Mouse (Mus musculus) layer of hippocampus, postnatal 14 days (tissue): Measurements from ENCODE around the gene Gcm1. TPM values are rescaled to one million over a fixed set of nuclear protein-coding genes. Genes with fewer than 3 reads are reported as not detected.
A peak's percentile ranks its signal among the peaks of the same experiment; 100 is the strongest.

ENCODE experiments used
- DNase-seq, 2 experiments: peaks; one replicate each; pipeline ENCODE4 v3.0.0; 2021 to 2022; ENCODE audit warnings: low spot score in 2 of 2, mixed read lengths in 1 of 2
- total RNA-seq, 2 experiments: library from RNA; stranded (reverse); gene quantifications; 2 replicates each; pipeline ENCODE4 v1.2.3; 2021

Gcm1 gene
- total RNA-seq, 2 experiments from 2014 or later: not detected

DNA sequence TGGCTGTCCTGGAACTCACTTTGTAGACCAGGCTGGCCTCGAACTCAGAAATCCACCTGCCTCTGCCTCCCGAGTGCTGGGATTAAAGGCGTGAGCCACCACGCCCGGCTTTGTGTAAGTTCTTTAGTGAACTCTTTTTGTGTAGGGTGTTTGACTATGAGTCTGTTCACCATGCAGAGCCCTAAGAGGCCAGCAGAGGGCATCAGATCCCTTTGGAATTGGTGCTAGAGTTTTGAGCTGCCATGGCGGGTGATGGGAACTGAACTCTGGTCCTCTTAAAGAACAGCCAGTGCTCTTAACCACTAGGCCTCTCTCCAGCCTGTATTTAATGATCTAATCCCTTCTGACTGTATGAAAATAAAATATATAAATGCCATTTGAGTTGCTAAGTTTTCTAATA lies 44.7 kb downstream of the Gcm1 start:
- no peak for DNase-seq

DNA sequence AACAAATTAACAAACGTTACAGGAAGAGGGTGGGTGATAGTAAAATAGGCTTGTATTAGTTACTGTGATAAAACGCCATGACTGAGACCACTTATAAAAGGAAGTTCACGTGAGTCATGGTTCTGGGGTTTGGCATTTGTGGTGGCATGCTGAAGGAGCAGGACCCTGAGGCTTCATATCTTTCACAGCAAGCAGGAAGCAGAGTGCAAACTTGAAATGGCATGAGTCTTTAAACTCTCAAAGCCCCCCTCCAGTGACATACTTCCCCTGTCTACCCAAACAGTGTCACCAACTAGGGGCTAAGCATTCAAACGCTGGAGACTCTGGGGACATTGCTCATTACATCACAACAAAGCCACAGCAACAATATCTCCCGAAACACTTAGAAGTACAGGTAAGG lies 49.2 kb downstream of the Gcm1 start:
- DNase-seq: no peak

DNA sequence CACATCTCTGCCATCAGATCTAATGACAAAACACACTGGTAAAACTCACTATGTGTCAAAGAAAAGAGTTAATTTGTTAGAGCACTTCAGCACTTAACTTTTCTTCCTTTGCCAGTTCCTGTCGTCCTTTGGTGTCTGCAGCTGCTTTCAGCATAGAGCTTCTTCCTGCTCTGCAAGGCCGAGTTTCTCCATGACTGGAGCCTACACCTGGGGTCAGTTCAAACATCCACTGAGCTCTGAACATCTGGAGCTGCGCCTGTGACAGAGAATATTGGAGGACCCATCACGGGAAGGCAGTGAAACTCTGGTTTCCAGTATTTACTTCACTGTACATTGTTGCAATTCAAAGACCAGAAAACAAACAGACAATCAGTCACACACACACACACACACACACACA lies 49.7 kb downstream of the Gcm1 start:
- no peak for DNase-seq

DNA sequence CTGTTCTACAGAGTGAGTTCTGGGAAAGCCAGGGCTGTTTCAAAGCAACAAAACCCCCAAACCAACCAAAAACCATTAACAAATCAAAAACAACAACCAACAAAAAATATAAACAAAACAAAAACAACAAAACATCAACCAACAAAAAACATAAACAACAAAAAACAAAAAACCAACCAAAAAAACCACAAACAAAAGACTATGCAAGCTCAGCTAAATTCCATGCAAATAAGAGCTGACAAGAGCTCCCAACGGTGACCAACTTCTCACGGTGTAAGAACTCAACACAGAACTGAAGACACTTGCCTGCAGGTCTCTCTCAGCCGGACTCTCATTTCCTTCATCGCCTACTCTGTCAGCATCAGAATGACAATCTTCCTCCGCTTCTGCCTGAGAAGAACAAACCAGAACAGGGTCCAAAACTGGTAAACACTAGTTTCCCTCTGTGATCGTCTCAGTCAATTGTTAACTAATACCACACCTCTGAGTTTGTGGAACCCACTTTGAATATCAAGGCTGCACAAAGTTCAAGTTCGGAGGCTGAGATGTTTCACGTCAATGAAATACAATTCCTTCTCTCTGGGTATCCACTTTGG lies 52.3 kb downstream of the Gcm1 start:
- no peak for DNase-seq

DNA sequence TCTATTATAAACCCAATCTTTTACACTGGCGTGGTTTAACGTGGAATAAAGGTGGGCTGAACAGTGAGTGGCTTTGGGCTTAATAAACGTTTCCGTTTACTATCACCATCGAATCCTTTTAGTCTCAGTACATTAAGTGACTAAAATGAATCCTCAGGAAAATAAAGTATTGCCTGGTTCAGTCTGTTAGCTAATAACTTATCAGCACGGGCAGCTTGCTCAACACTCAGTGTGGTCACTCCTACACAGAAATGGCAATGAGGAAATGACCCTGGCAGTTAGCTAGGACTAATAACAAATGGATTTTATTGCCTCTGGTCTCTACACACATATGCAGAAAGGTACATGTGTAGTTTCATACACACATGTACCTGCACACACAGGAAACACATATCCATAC lies 53.2 kb downstream of the Gcm1 start:
- no peak for DNase-seq

DNA sequence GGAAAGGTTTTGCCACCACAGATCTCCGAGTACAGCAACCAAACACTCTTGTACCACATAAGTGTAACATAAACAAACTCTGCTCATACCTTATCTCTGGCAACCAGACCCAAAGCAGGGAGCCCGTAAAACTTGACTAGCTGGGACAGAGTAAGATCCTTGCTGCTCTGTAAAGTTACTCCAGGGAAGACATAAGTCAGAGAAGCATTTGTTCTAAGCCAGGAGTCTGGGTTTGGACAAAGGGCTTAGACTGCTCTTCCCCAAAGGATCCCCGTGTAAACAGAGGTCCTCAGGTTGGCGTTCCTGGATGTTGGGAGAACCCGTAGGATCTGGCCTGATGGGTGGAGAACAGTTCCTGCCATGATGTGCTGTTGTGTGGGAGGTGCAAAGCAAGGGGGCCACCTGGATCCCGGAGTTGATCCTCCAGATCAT lies 53.8 kb downstream of the Gcm1 start:
- no peak for DNase-seq

- no peak for DNase-seq
Measured at GRCm38 (mm10) chr9:78106821-78107220, 55.1 kb downstream of the Gcm1 start.

GRCm38 (mm10) chr9:78107582-78107911 lies 55.8 kb downstream of the Gcm1 start:
- DNase-seq: no peak

DNA sequence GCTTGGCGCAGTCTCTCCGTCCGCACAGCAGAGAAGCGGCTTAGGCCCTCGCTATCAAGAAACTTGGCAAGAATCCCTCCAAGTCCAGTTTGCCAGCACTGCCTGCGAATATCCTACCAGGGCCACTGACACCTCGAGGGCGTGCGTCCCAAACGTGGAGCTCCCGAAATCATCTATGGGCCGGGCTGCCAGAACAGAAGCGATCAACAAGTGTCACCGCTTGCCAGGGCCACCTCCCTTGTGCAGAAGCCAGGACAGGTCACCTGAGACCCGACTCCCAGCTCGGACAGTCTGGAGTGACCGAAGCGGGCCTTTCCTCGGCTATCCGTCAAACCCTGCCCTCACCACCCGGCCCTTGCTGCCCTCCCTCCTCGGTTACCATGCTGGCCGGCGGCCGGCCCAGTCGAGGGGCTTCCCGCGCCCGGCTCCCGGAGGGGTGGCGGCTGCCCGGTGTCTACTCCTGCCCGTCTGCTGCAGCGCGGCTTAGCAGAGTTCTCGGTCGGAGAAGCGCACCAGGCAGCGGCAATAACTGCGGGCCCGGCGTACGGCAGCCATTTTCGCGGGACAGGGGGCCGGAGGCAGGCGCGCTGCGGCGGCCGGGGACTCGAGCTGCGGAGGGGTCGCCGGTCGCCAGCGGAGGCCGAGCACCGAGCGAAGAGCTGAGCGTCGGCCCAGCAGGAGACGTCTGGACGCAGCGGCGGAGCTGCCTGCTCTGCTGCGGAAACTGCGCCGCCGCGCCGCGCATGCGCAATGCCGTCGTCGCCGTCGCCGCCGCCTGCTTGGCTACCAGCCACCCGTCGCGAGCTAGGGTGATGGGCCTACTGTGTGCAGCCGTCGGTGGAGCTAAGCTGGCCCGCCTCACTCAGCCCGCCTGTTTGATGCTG lies 56.4 kb downstream of the Gcm1 start:
- DNase-seq: peak; percentile 78 to 81

- peak; percentile 81 to 96 for DNase-seq
Measured at GRCm38 (mm10) chr9:78108796-78109239, 57.1 kb downstream of the Gcm1 start, which contains the start of the genes Fbxo9 and Ick. TSS of gene Fbxo9 (minus strand) at chr9:78109065. TSS of gene Ick (plus strand) at chr9:78109192.

DNA sequence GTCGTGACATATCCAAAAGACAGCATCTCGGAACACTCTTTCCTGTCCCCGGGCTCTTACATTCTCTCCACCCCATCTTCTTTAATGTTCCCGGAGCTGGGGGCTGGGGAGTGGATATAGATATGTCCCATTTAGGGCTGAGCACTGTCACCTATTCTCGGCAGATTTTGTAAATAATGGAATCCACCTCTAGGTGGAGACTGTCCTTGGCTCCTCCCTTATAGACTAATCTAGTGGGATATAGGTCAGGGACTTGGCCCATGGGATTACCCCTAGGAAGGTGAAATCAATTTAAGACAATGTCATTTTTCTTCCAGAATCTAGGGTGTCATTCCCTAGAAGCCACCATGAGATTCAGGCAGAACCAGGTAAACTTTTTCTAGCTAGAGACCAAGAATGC lies 57.9 kb downstream of the Gcm1 start:
- DNase-seq: no peak

GRCm38 (mm10) chr9:78111456-78111855 lies 59.7 kb downstream of the Gcm1 start:
- no peak for DNase-seq

DNA sequence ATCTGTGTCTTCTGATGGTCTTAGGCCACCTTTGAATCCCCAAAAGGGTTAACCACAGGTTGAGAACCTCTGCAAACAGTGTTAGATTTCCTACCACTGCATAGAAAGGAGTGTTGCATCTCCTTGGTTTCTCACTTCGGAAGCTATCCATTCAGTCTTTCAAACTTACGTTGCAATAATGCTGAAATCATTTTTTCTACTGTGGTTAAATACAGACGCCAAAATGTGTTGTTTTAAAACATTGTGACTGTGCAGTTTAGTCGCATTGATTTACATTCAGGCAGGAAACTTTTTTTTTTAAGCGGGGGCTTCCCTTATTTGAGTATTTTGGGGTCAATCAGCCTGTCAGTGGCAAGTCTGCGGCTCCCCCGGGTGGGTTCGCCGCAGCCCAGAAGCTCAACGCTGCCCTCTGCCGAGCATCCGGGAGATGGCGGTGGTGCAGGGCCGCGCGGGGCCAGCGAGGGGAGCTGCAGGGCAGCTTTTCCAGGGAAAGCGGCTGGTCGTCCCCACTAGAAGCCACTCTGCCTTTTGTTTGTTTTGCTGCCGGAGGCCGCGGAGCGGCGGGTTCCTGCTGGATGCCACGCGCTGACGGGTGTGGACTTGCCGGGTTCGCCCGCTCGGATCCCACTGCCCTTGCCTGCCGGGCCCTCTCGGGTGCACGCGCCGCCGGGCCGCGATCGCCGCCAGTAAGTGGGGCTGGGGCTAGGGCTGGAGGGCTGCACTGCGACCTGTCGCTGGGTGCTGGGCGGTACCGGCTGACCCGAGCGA lies 61.2 kb downstream of the Gcm1 start:
- peak; percentile 94 to 95 for DNase-seq

GRCm38 (mm10) chr9:78113538-78113885 lies 61.8 kb downstream of the Gcm1 start:
- DNase-seq: no peak

Other genes starting within 250 kb of the Gcm1 start
- 10 to 100 TPM; 89.1 to 89.5 TPM for gene Elovl5, start 134.6 kb upstream of the Gcm1 start, total RNA-seq
- gene Fbxo9, start 57.1 kb downstream of the Gcm1 start, total RNA-seq: 100 to 1,000 TPM; 102 to 112 TPM
- gene Ick, start 57.3 kb downstream of the Gcm1 start, total RNA-seq: 10 to 100 TPM; 34.3 to 34.9 TPM
- 10 to 100 TPM; 41.1 to 51.5 TPM for gene Gsta4, start 130.8 kb downstream of the Gcm1 start, total RNA-seq
- gene Gsta1, start 178.7 kb downstream of the Gcm1 start, total RNA-seq: not detected
- gene Gm3776, start 205.2 kb downstream of the Gcm1 start, total RNA-seq: not detected
- gene Gm10639, start 238.0 kb downstream of the Gcm1 start, total RNA-seq: under 1 TPM in 1 of 2 experiments, not detected in 1; 0.93 TPM